Mouse (Mus musculus): Measurements from ENCODE around the gene Pptc7. TPM values are rescaled to one million over a fixed set of nuclear protein-coding genes. Genes with fewer than 3 reads are reported as not detected.

Pptc7 gene
- polyA plus RNA-seq, 1 experiment from 2014 or later: 10.9 TPM

GRCm38 (mm10) chr5:122245186-122245585 lies 39.0 kb upstream of the Pptc7 start:
- no peaks in the 10 kb centered on the region for H3K9me3 ChIP-seq (ENCODE audit: control insufficient read depth, low read length)
- no peaks in the 10 kb centered on the region for H3K4me1 ChIP-seq (ENCODE audit: control insufficient read depth, insufficient read depth, low read length)
- 63% methylated on average over 3 of the region's 3 CpGs for WGBS
- H3K4me3 ChIP-seq (ENCODE audit: low read length): no peak overlapping the region
- H3K36me3 ChIP-seq (ENCODE audit: control insufficient read depth, insufficient read depth, low read length): peaks cover 36% of the 10 kb centered on the region
- H3K27ac ChIP-seq (ENCODE audit: low read depth, low read length): no peak overlapping the region
- no peak overlapping the region for H3K9ac ChIP-seq (ENCODE audit: low read depth, low read length)
- no peaks in the 10 kb centered on the region for H3K27me3 ChIP-seq (ENCODE audit: control insufficient read depth, insufficient read depth, low read length)
- ATAC-seq (ENCODE audit: low FRiP score, low TSS enrichment): no peak
- no peak overlapping the region for H3K4me2 ChIP-seq (replicated peaks; ENCODE audit: low read depth, low read length)

GRCm38 (mm10) chr5:122246547-122247167 lies 37.5 kb upstream of the Pptc7 start:
- H3K9me3 ChIP-seq (ENCODE audit: control insufficient read depth, low read length): no peaks in the 10 kb centered on the region
- no peak overlapping the region for H3K27ac ChIP-seq (ENCODE audit: low read depth, low read length)
- no peaks in the 10 kb centered on the region for H3K27me3 ChIP-seq (ENCODE audit: control insufficient read depth, insufficient read depth, low read length)
- H3K4me1 ChIP-seq (ENCODE audit: control insufficient read depth, insufficient read depth, low read length): no peaks in the 10 kb centered on the region
- H3K4me2 ChIP-seq (replicated peaks; ENCODE audit: low read depth, low read length): no peak overlapping the region
- WGBS: 75% methylated on average over 10 of the region's 10 CpGs
- ATAC-seq (ENCODE audit: low FRiP score, low TSS enrichment): no peak
- peaks cover 27% of the 10 kb centered on the region for H3K36me3 ChIP-seq (ENCODE audit: control insufficient read depth, insufficient read depth, low read length)
- H3K4me3 ChIP-seq (ENCODE audit: low read length): no peak overlapping the region
- H3K9ac ChIP-seq (ENCODE audit: low read depth, low read length): no peak overlapping the region

GRCm38 (mm10) chr5:122247529-122247928 lies 36.6 kb upstream of the Pptc7 start:
- whole genome bisulfite sequencing: 78% methylated on average over 11 of the region's 11 CpGs
- Histone ChIP-seq H3K27ac (ENCODE audit: low read depth, low read length) (no peak overlapping the region), H3K9ac (ENCODE audit: low read depth, low read length) (no peak overlapping the region), H3K4me3 (ENCODE audit: low read length) (no peak overlapping the region), H3K4me1 (ENCODE audit: control insufficient read depth, insufficient read depth, low read length) (no peaks in the 10 kb centered on the region), H3K36me3 (ENCODE audit: control insufficient read depth, insufficient read depth, low read length) (peaks cover 28% of the 10 kb centered on the region), H3K27me3 (ENCODE audit: control insufficient read depth, insufficient read depth, low read length) (no peaks in the 10 kb centered on the region), H3K9me3 (ENCODE audit: control insufficient read depth, low read length) (no peaks in the 10 kb centered on the region), H3K4me2 (replicated peaks; ENCODE audit: low read depth, low read length) (no peak overlapping the region)
- no peak for ATAC-seq (ENCODE audit: low FRiP score, low TSS enrichment)

- Histone ChIP-seq H3K4me3 (ENCODE audit: low read length) (no peak overlapping the region), H3K9ac (ENCODE audit: low read depth, low read length) (no peak overlapping the region), H3K27ac (ENCODE audit: low read depth, low read length) (no peak overlapping the region), H3K36me3 (ENCODE audit: control insufficient read depth, insufficient read depth, low read length) (peaks cover 28% of the 10 kb centered on the region), H3K4me2 (replicated peaks; ENCODE audit: low read depth, low read length) (no peak overlapping the region), H3K4me1 (ENCODE audit: control insufficient read depth, insufficient read depth, low read length) (no peaks in the 10 kb centered on the region), H3K27me3 (ENCODE audit: control insufficient read depth, insufficient read depth, low read length) (no peaks in the 10 kb centered on the region), H3K9me3 (ENCODE audit: control insufficient read depth, low read length) (no peaks in the 10 kb centered on the region)
- 93% methylated on average over 7 of the region's 7 CpGs for WGBS
- no peak for ATAC-seq (ENCODE audit: low FRiP score, low TSS enrichment)
Measured at GRCm38 (mm10) chr5:122247934-122248333, 36.2 kb upstream of the Pptc7 start.

- no peak overlapping the region for H3K27ac ChIP-seq (ENCODE audit: low read depth, low read length)
- H3K4me2 ChIP-seq (replicated peaks; ENCODE audit: low read depth, low read length): no peak overlapping the region
- no peaks in the 10 kb centered on the region for H3K4me1 ChIP-seq (ENCODE audit: control insufficient read depth, insufficient read depth, low read length)
- H3K36me3 ChIP-seq (ENCODE audit: control insufficient read depth, insufficient read depth, low read length): peaks cover 35% of the 10 kb centered on the region
- no peaks in the 10 kb centered on the region for H3K27me3 ChIP-seq (ENCODE audit: control insufficient read depth, insufficient read depth, low read length)
- H3K9ac ChIP-seq (ENCODE audit: low read depth, low read length): no peak overlapping the region
- WGBS: 89% methylated on average over 4 of the region's 4 CpGs
- ATAC-seq (ENCODE audit: low FRiP score, low TSS enrichment): no peak
- H3K9me3 ChIP-seq (ENCODE audit: control insufficient read depth, low read length): no peaks in the 10 kb centered on the region
- no peak overlapping the region for H3K4me3 ChIP-seq (ENCODE audit: low read length)
Measured at GRCm38 (mm10) chr5:122249281-122249680, 34.9 kb upstream of the Pptc7 start.

GRCm38 (mm10) chr5:122251895-122252606 lies 32.1 kb upstream of the Pptc7 start:
- Histone ChIP-seq H3K4me3 (ENCODE audit: low read length) (no peak overlapping the region), H3K4me2 (replicated peaks; ENCODE audit: low read depth, low read length) (no peak overlapping the region), H3K27me3 (ENCODE audit: control insufficient read depth, insufficient read depth, low read length) (no peaks in the 10 kb centered on the region), H3K4me1 (ENCODE audit: control insufficient read depth, insufficient read depth, low read length) (no peaks in the 10 kb centered on the region), H3K27ac (ENCODE audit: low read depth, low read length) (no peak overlapping the region), H3K36me3 (ENCODE audit: control insufficient read depth, insufficient read depth, low read length) (peaks cover 60% of the 10 kb centered on the region), H3K9me3 (ENCODE audit: control insufficient read depth, low read length) (no peaks in the 10 kb centered on the region), H3K9ac (ENCODE audit: low read depth, low read length) (no peak overlapping the region)
- ATAC-seq (ENCODE audit: low FRiP score, low TSS enrichment): no peak
- WGBS: 82% methylated on average over 17 of the region's 17 CpGs

GRCm38 (mm10) chr5:122258027-122258741 lies 26.0 kb upstream of the Pptc7 start:
- Histone ChIP-seq H3K36me3 (ENCODE audit: control insufficient read depth, insufficient read depth, low read length) (peaks cover 64% of the 10 kb centered on the region), H3K4me2 (replicated peaks; ENCODE audit: low read depth, low read length) (no peak overlapping the region), H3K27ac (ENCODE audit: low read depth, low read length) (no peak overlapping the region), H3K9me3 (ENCODE audit: control insufficient read depth, low read length) (no peaks in the 10 kb centered on the region), H3K9ac (ENCODE audit: low read depth, low read length) (no peak overlapping the region), H3K27me3 (ENCODE audit: control insufficient read depth, insufficient read depth, low read length) (no peaks in the 10 kb centered on the region), H3K4me1 (ENCODE audit: control insufficient read depth, insufficient read depth, low read length) (peaks cover 3% of the 10 kb centered on the region; the same call in 1 of the 2 replicates), H3K4me3 (ENCODE audit: low read length) (no peak overlapping the region)
- no peak for ATAC-seq (ENCODE audit: low FRiP score, low TSS enrichment)
- WGBS: 80% methylated on average over 6 of the region's 6 CpGs

- ATAC-seq (ENCODE audit: low FRiP score, low TSS enrichment): no peak
- H3K4me2 ChIP-seq (replicated peaks; ENCODE audit: low read depth, low read length): no peak overlapping the region
- H3K9ac ChIP-seq (ENCODE audit: low read depth, low read length): no peak overlapping the region
- no peaks in the 10 kb centered on the region for H3K27me3 ChIP-seq (ENCODE audit: control insufficient read depth, insufficient read depth, low read length)
- no peak overlapping the region for H3K27ac ChIP-seq (ENCODE audit: low read depth, low read length)
- peaks cover 7% of the 10 kb centered on the region; the same call in 1 of the 2 replicates for H3K4me1 ChIP-seq (ENCODE audit: control insufficient read depth, insufficient read depth, low read length)
- H3K4me3 ChIP-seq (ENCODE audit: low read length): no peak overlapping the region
- WGBS: 53% methylated on average over 7 of the region's 7 CpGs
- H3K9me3 ChIP-seq (ENCODE audit: control insufficient read depth, low read length): no peaks in the 10 kb centered on the region
- peaks cover 31% of the 10 kb centered on the region for H3K36me3 ChIP-seq (ENCODE audit: control insufficient read depth, insufficient read depth, low read length)
Measured at GRCm38 (mm10) chr5:122262104-122262503, 22.1 kb upstream of the Pptc7 start.

All from kidney, embryonic 14.5 days (tissue).